Mouse (Mus musculus) neural tube, postnatal 0 days (tissue): ENCODE data around the gene Orm2. TPM values are rescaled to one million over a fixed set of nuclear protein-coding genes. Genes with fewer than 3 reads are reported as not detected.

Experiments used
- polyA plus RNA-seq: library from polyadenylated mRNA; unstranded; fragments of >200 nt; fragmentation: Nextera tagmentation; extraction: Ambion mirVana; gene quantifications from 2 replicates; pipeline ENCODE4 v1.2.1, GENCODE M21; 2015

The Orm2 gene
- polyA plus RNA-seq: not detected in 2 replicates

GRCm38 (mm10) chr4:63362150-63362549, at the start of gene Orm2:
TSS of gene Orm2 (plus strand) at chr4:63362449.

GRCm38 (mm10) chr4:63344295-63344694, 18.0 kb upstream of the Orm2 start, which contains the start of gene Orm1:
TSS of gene Orm1 (plus strand) at chr4:63344560.

GRCm38 (mm10) chr4:63355877-63356665, 6.2 kb upstream of the Orm2 start, which contains the start of gene Orm3:
TSS of gene Orm3 (plus strand) at chr4:63356162.

GRCm38 (mm10) chr4:63403040-63403959, 41.1 kb downstream of the Orm2 start, which contains the start of gene Akna:
TSS of gene Akna (minus strand) at chr4:63403354.

Other genes with a start within 250 kb of the Orm2 start
- 0.42 TPM in 1 of 2 replicates, not detected in the other for gene Ambp, start 207.7 kb upstream of the Orm2 start, polyA plus RNA-seq
- 0.17 and 0.34 TPM in 2 replicates for gene Kif12, start 190.3 kb upstream of the Orm2 start, polyA plus RNA-seq
- gene Col27a1, start 148.4 kb upstream of the Orm2 start, polyA plus RNA-seq: 2.3 and 2.7 TPM in 2 replicates
- gene Orm1, start 17.9 kb upstream of the Orm2 start, polyA plus RNA-seq: not detected in 2 replicates
- not detected in 2 replicates for gene Orm3, start 6.3 kb upstream of the Orm2 start, polyA plus RNA-seq
- gene Akna, start 40.9 kb downstream of the Orm2 start, polyA plus RNA-seq: 2.2 and 2.6 TPM in 2 replicates
- 5.4 and 5.5 TPM in 2 replicates for gene Whrn, start 133.5 kb downstream of the Orm2 start, polyA plus RNA-seq
- 328 and 334 TPM in 2 replicates for gene Atp6v1g1, start 182.3 kb downstream of the Orm2 start, polyA plus RNA-seq
- 3.9 and 4.1 TPM in 2 replicates for gene Tmem268, start 196.3 kb downstream of the Orm2 start, polyA plus RNA-seq
- not detected in 2 replicates for gene Gm11213, start 242.8 kb downstream of the Orm2 start, polyA plus RNA-seq